Mouse (Mus musculus): ENCODE measurements around the gene Sergef.

DNA sequence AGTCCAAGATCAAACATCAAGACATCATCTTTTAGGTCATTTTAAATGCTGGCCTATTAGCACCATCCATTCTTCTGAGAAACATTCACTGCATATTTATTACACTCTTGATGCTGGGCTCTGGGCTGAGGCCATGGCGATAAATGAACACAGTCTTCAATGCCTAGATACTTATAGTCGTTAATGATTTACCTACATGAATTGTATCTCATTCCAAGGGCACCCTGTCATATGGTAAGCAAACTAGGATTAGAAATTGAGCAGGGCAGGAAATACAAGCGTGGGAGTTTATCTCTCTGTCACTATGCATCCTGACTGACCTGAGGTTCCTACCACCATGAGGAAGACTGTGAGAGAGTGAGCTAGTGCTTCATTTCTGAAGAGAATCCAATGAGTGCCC, 170.1 kb downstream of the Sergef start:
- TF ChIP-seq CTCF (IDR thresholded peaks at IDR 0.05; ENCODE audit: low read depth) (no peak), EP300 (IDR thresholded peaks at IDR 0.05; ENCODE audit: low read depth) (no peak)

Measured in liver, embryonic 14.5 days (tissue).